ENCODE assay signal across 25 mouse cellular contexts in the genomic region with DNA sequence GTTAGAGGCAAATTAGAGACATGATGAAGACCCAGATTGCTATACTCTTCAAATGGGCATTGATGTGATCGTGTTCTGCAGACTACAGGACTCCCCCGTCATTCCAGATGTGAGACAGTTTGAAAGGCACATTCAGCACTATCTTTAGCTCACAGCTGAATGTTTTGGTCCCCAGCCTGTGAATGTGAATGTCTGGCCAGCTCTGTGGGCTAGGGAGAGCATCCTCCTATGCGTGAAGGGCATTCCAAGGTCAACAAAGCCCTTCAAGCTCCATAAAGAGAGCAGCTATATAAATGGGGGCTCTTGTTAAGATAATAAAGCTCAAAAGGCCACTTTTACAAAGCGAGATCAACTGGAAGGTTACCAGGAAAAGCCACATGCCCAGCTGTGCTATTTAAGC.
DNase-seq lines count a peak whose midpoint lies in the region; ATAC-seq and TF ChIP-seq lines count a peak whose summit lies in the region.
"Had no signal": no experiment of that assay in that cellular context is flagged by ENCODE, and none has a peak within 500 bp of the region (broad histone marks: within the 10 kb centered on the region; RNA-seq: fewer than 3 reads in every experiment).

No protein-coding gene starts in this region.

- intact Hi-C loops in heart, postnatal 14 days (cut with DNase I) = no loop called here

- no peaks in the 10 kb centered on the region for H3K36me3 ChIP-seq in heart, embryonic 13.5 days
- H3K36me3 ChIP-seq in kidney, postnatal 0 days (ENCODE audit: insufficient read depth, low read length) = no peaks in the 10 kb centered on the region
- H3K36me3 ChIP-seq in lung, embryonic 16.5 days (ENCODE audit: control insufficient read depth, insufficient read depth, low read length) = no peaks in the 10 kb centered on the region
- H3K36me3 ChIP-seq in lung, postnatal 0 days (ENCODE audit: insufficient read depth, low read length) = no peaks in the 10 kb centered on the region
- no peaks in the 10 kb centered on the region for H3K36me3 ChIP-seq in myocyte (ENCODE audit: control insufficient read depth, insufficient read depth)
- H3K36me3 ChIP-seq: G1E; heart, embryonic 12.5 days; hindbrain, embryonic 12.5 days; intestine, embryonic 15.5 days; liver, embryonic 15.5 days had no signal

- DNase-seq in heart, postnatal 14 days = no peak
- peak; percentile 35 for DNase-seq in kidney, postnatal 0 days (ENCODE audit: low spot score)
- no peak for DNase-seq in kidney, adult 9 months
- no peak for DNase-seq in lung, postnatal 0 days (ENCODE audit: low spot score)
- DNase-seq: adrenal gland, postnatal 10 days; cerebellum, adult 11 months; cerebellum, adult 9-10 months; cerebellum, postnatal 36 days; heart, adult 2 months; layer of hippocampus, postnatal 36 days; left cerebral cortex, postnatal 4 days; lung, postnatal 10 days; thymus, postnatal 4 days had no signal

- WGBS in heart, embryonic 13.5 days = 27% methylated on average over 4 of the region's 4 CpGs
- 20% methylated on average over 4 of the region's 4 CpGs for WGBS in kidney, postnatal 0 days
- 38% methylated on average over 4 of the region's 4 CpGs for WGBS in lung, embryonic 16.5 days
- WGBS in lung, postnatal 0 days = 46% methylated on average over 4 of the region's 4 CpGs

- no peak overlapping the region for H3K4me3 ChIP-seq in heart, embryonic 13.5 days
- H3K4me3 ChIP-seq in kidney, postnatal 0 days (replicated peaks; ENCODE audit: low read depth, low read length) = no peak overlapping the region
- H3K4me3 ChIP-seq in lung, embryonic 16.5 days (ENCODE audit: low read length) = no peak overlapping the region
- H3K4me3 ChIP-seq in lung, postnatal 0 days (ENCODE audit: low read depth, low read length) = no peak overlapping the region
- no peak overlapping the region for H3K4me3 ChIP-seq in myocyte
- H3K4me3 ChIP-seq: heart, adult 2 months; heart, embryonic 12.5 days; hindbrain, embryonic 12.5 days; intestine, embryonic 15.5 days; liver, embryonic 15.5 days had no signal

- ATAC-seq in heart, embryonic 13.5 days (ENCODE audit: extremely low read depth, insufficient number of reproducible peaks, low FRiP score, low TSS enrichment) = no peak
- peak; percentile 40; the same call in 1 of the 2 replicates for ATAC-seq in kidney, postnatal 0 days (replicated peaks; ENCODE audit: low FRiP score, low read depth)
- ATAC-seq in lung, embryonic 16.5 days (ENCODE audit: low read depth) = no peak
- ATAC-seq in lung, postnatal 0 days = no peak
- ATAC-seq: forebrain, embryonic 14.5 days; hindbrain, postnatal 0 days; intestine, embryonic 15.5 days; midbrain, embryonic 16.5 days had no signal

- peaks cover 22% of the 10 kb centered on the region for H3K4me1 ChIP-seq in heart, embryonic 13.5 days
- peaks cover 21% of the 10 kb centered on the region for H3K4me1 ChIP-seq in kidney, postnatal 0 days (replicated peaks; ENCODE audit: insufficient read depth, low read length)
- peaks cover 3% of the 10 kb centered on the region; the same call in 1 of the 2 replicates for H3K4me1 ChIP-seq in lung, embryonic 16.5 days (replicated peaks; ENCODE audit: control insufficient read depth, insufficient read depth, low read length)
- H3K4me1 ChIP-seq in lung, postnatal 0 days (ENCODE audit: insufficient read depth, low read depth, low read length) = no peaks in the 10 kb centered on the region
- H3K4me1 ChIP-seq: intestine, embryonic 15.5 days; liver, embryonic 15.5 days had no signal

- no peaks in the 10 kb centered on the region for H3K27me3 ChIP-seq in heart, embryonic 13.5 days (replicated peaks)
- H3K27me3 ChIP-seq in kidney, postnatal 0 days (ENCODE audit: insufficient read depth, low read length) = no peaks in the 10 kb centered on the region
- H3K27me3 ChIP-seq in lung, embryonic 16.5 days (ENCODE audit: control insufficient read depth, insufficient read depth, low read depth, low read length) = no peaks in the 10 kb centered on the region
- H3K27me3 ChIP-seq in lung, postnatal 0 days (replicated peaks; ENCODE audit: insufficient read depth, low read length) = no peaks in the 10 kb centered on the region
- no peaks in the 10 kb centered on the region for H3K27me3 ChIP-seq in myocyte (ENCODE audit: control insufficient read depth, insufficient read depth, insufficient read length)
- H3K27me3 ChIP-seq: heart, embryonic 12.5 days; intestine, embryonic 15.5 days; liver, embryonic 15.5 days had no signal

- 0 out of 2 replicates have a peak overlapping the region, but pooled peaks have one; percentile 22 for H3K27ac ChIP-seq in heart, embryonic 13.5 days (replicated peaks)
- peak overlapping the region; percentile 71 for H3K27ac ChIP-seq in kidney, postnatal 0 days
- H3K27ac ChIP-seq in lung, embryonic 16.5 days (ENCODE audit: low read length) = 0 out of 2 replicates have a peak overlapping the region, but pooled peaks have one; percentile 22
- no peak overlapping the region for H3K27ac ChIP-seq in lung, postnatal 0 days (ENCODE audit: low read length)
- H3K27ac ChIP-seq: heart, adult 2 months; hindbrain, embryonic 12.5 days; hindbrain, postnatal 0 days; intestine, embryonic 15.5 days; liver, embryonic 15.5 days; macrophage had no signal

- H3K9me3 ChIP-seq in heart, embryonic 13.5 days = no peaks in the 10 kb centered on the region
- H3K9me3 ChIP-seq in kidney, postnatal 0 days (replicated peaks; ENCODE audit: low read length) = no peaks in the 10 kb centered on the region
- H3K9me3 ChIP-seq in lung, embryonic 16.5 days (ENCODE audit: control insufficient read depth, low read length) = no peaks in the 10 kb centered on the region
- no peaks in the 10 kb centered on the region for H3K9me3 ChIP-seq in lung, postnatal 0 days (ENCODE audit: low read length)
- H3K9me3 ChIP-seq: heart, embryonic 12.5 days; hindbrain, embryonic 12.5 days; intestine, embryonic 15.5 days; liver, embryonic 15.5 days had no signal

- no peak for TF ChIP-seq CTCF in kidney, postnatal 0 days (IDR thresholded peaks at IDR 0.05; ENCODE audit: low read depth)
- TF ChIP-seq CTCF in lung, postnatal 0 days (IDR thresholded peaks at IDR 0.05) = no peak

- H3K9ac ChIP-seq in heart, embryonic 13.5 days = no peak overlapping the region
- H3K9ac ChIP-seq in kidney, postnatal 0 days (ENCODE audit: low read depth, low read length) = no peak overlapping the region
- H3K9ac ChIP-seq in lung, embryonic 16.5 days (ENCODE audit: low read length) = no peak overlapping the region
- H3K9ac ChIP-seq in lung, postnatal 0 days (replicated peaks; ENCODE audit: low read depth) = no peak overlapping the region
- H3K9ac ChIP-seq: heart, embryonic 12.5 days; hindbrain, embryonic 12.5 days; intestine, embryonic 15.5 days; liver, embryonic 15.5 days had no signal

- no peak for TF ChIP-seq POLR2A in myocyte (IDR thresholded peaks at IDR 0.05; ENCODE audit: insufficient read length, low read depth)

- TF ChIP-seq EP300 in lung, postnatal 0 days (IDR thresholded peaks at IDR 0.05) = no peak

- no peaks in the 10 kb centered on the region for H3K79me2 ChIP-seq in myocyte (ENCODE audit: control insufficient read depth, insufficient read depth)

- no peak overlapping the region for H3K4me2 ChIP-seq in heart, embryonic 13.5 days
- no peak overlapping the region for H3K4me2 ChIP-seq in kidney, postnatal 0 days (ENCODE audit: low read length)
- no peak overlapping the region for H3K4me2 ChIP-seq in lung, embryonic 16.5 days (ENCODE audit: low read depth, low read length)
- no peak overlapping the region for H3K4me2 ChIP-seq in lung, postnatal 0 days (replicated peaks; ENCODE audit: low read depth, low read length)
- H3K4me2 ChIP-seq in myocyte (ENCODE audit: low read depth) = peak overlapping the region; percentile 8
- H3K4me2 ChIP-seq: heart, embryonic 12.5 days; hindbrain, embryonic 12.5 days; intestine, embryonic 15.5 days; liver, embryonic 15.5 days had no signal

- no peak overlapping the region for H3ac ChIP-seq in myocyte (ENCODE audit: control insufficient read depth, insufficient read length)

TF ChIP-seq in myocyte, 11 proteins besides CTCF, POLR2A, EP300 and RAD21:
- TF ChIP-seq SRF (IDR thresholded peaks at IDR 0.05; ENCODE audit: control insufficient read depth, insufficient read length, low read depth) (no peak), POLR2AphosphoS2 (IDR thresholded peaks at IDR 0.05; ENCODE audit: insufficient read length, low read depth) (no peak), MYOD1 (IDR thresholded peaks at IDR 0.05; ENCODE audit: control insufficient read depth in 1 of 3, insufficient read length in 2 of 3, low read depth in 2 of 3) (no peak), CEBPB (IDR thresholded peaks at IDR 0.05; ENCODE audit: insufficient read depth, poor library complexity, severe bottlenecking) (no peak), E2F4 (IDR thresholded peaks at IDR 0.05; ENCODE audit: insufficient read depth) (no peak), REST (IDR thresholded peaks at IDR 0.05; ENCODE audit: insufficient read depth, insufficient read length) (no peak), TCF12 (IDR thresholded peaks at IDR 0.05; ENCODE audit: insufficient read depth, poor library complexity, severe bottlenecking) (no peak), USF1 (IDR thresholded peaks at IDR 0.05; ENCODE audit: low read depth) (no peak), MAX (IDR thresholded peaks at IDR 0.05; ENCODE audit: low read depth) (no peak), MYOG (IDR thresholded peaks at IDR 0.05; ENCODE audit: control insufficient read depth in 1 of 3, insufficient read depth in 1 of 3, insufficient read length in 2 of 3, low read depth in 2 of 3) (no peak), TCF3 (IDR thresholded peaks at IDR 0.05; ENCODE audit: insufficient read length, low read depth) (no peak)
TF ChIP-seq in myocyte: peak in this region for 0.
